1 mouse cellular context compared by ENCODE assay signal in genomic region chr4:57719370-57719769, GRCm38 (mm10).
TF ChIP-seq lines count a peak whose summit lies in the region.

No protein-coding gene starts in this region.

TF ChIP-seq in MEL, 35 proteins besides CTCF, POLR2A, EP300 and RAD21 (continued from another document):
- TF ChIP-seq POLR2AphosphoS2 (IDR thresholded peaks at IDR 0.05; ENCODE audit: low read length) = no peak
- TF ChIP-seq NRF1 (IDR thresholded peaks at IDR 0.05; ENCODE audit: insufficient read depth, low read depth, low read length, poor library complexity, severe bottlenecking) = no peak
- TF ChIP-seq USF1 (IDR thresholded peaks at IDR 0.05; ENCODE audit: low read depth, low read length) = no peak
- TF ChIP-seq USF2 (IDR thresholded peaks at IDR 0.05; ENCODE audit: borderline replicate concordance in 1 of 2, insufficient read depth in 1 of 2, low read depth in 1 of 2, low read length in 2 of 2) = no peak
- TF ChIP-seq ELF1 (IDR thresholded peaks at IDR 0.05; ENCODE audit: low read depth, low read length) = no peak
- no peak for TF ChIP-seq MXI1 (IDR thresholded peaks at IDR 0.05; ENCODE audit: low read depth, low read length)
- no peak for TF ChIP-seq SIN3A (IDR thresholded peaks at IDR 0.05; ENCODE audit: low read length)
- TF ChIP-seq SMC3 (IDR thresholded peaks at IDR 0.05; ENCODE audit: low read depth, low read length) = no peak
- TF ChIP-seq E2F4 (IDR thresholded peaks at IDR 0.05; ENCODE audit: borderline replicate concordance, low read depth, low read length) = no peak
- TF ChIP-seq MYB (IDR thresholded peaks at IDR 0.05; ENCODE audit: low read depth, low read length) = no peak
- no peak for TF ChIP-seq MAZ (IDR thresholded peaks at IDR 0.05; ENCODE audit: low read depth, low read length)
- no peak for TF ChIP-seq MYC (IDR thresholded peaks at IDR 0.05; ENCODE audit: low read depth, low read length)
